Mouse (Mus musculus): ENCODE measurements around the gene Asic2.

- TF ChIP-seq GATA1 (IDR thresholded peaks at IDR 0.05; ENCODE audit: low read length), result no peak
- no peak for TF ChIP-seq TAL1 (IDR thresholded peaks at IDR 0.05; ENCODE audit: low read length)
Measured at GRCm38 (mm10) chr11:81909397-81909894, 58.8 kb downstream of the Asic2 start.
